Mouse (Mus musculus): ENCODE data around the gene Fgfr2. TPM values are rescaled to one million over a fixed set of nuclear protein-coding genes. Genes with fewer than 3 reads are reported as not detected.
"Not testable (repeated sequence)": the region's sequence is repeated elsewhere in the genome, so short reads cannot be mapped to it uniquely, and the experiment has no call there.

Fgfr2 gene
- polyA plus RNA-seq, 1 experiment from 2014 or later: 67.0 TPM

GRCm38 (mm10) chr7:130668729-130669281 lies 2454.3 kb downstream of the Fgfr2 start:
- peaks cover 7% of the 10 kb centered on the region; the same call in 1 of the 2 replicates for H3K36me3 ChIP-seq
- H3K27me3 ChIP-seq (replicated peaks): no peaks in the 10 kb centered on the region
- ATAC-seq: 0 out of 2 replicates have a peak, but pooled peaks have one; percentile 13
- H3K9me3 ChIP-seq: no peaks in the 10 kb centered on the region
- H3K27ac ChIP-seq: peak overlapping the region; percentile 67
- H3K4me2 ChIP-seq (replicated peaks): no peak overlapping the region
- no peak overlapping the region for H3K4me3 ChIP-seq (replicated peaks)
- no peak overlapping the region for H3K9ac ChIP-seq
- peaks cover 28% of the 10 kb centered on the region for H3K4me1 ChIP-seq (replicated peaks)
- 38% methylated on average over 7 of the region's 7 CpGs for WGBS

DNA sequence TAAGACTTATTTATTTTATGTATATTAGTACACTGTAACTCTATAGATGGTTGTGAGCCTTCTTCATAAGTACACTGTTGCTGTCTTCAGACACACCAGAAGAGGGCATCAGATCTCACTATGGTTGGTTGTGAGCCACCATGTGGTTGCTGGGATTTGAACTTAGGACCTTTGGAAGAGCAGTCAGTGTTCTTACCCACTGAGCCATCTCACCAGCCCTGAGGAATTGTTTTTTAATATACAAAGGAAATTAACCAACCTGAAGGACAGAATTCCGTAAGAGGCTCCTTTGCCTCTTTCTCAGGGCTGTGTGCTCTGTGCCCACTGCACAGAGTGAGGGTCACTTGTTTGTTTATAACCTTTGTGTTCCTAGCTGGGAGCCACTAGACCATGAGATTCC lies 2455.1 kb downstream of the Fgfr2 start:
- 92% methylated on average over 1 of the region's 1 CpGs for WGBS
- Histone ChIP-seq H3K4me1 (replicated peaks) (peaks cover 24% of the 10 kb centered on the region), H3K36me3 (peaks cover 14% of the 10 kb centered on the region)
- H3K27ac ChIP-seq; H3K9ac ChIP-seq; H3K4me2 ChIP-seq (replicated peaks); H3K27me3 ChIP-seq (replicated peaks); ATAC-seq; H3K4me3 ChIP-seq (replicated peaks); H3K9me3 ChIP-seq: not testable (repeated sequence)

DNA sequence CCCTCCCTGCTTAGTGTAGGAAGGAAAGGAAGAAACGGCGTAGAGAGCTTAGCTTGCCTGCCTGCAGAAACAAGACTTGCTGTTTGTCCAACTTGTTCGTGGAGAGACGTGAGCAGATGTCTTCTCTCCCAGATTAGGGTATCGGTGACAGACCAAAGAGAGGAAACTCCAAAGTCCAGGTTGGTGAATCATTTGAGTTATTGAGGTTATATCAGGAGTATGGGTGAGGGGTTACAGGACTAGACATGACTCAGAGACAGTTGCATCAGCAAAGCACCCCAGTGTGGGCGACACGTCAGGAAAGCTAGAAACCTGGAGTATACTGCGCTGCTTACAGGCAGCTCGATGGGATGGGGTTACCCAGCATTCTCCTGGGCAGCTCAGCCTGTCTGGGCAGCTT lies 2457.8 kb downstream of the Fgfr2 start:
- Histone ChIP-seq H3K4me1 (replicated peaks) (peaks cover 12% of the 10 kb centered on the region), H3K27me3 (replicated peaks) (no peaks in the 10 kb centered on the region), H3K4me3 (replicated peaks) (no peak overlapping the region), H3K4me2 (replicated peaks) (no peak overlapping the region), H3K9me3 (no peaks in the 10 kb centered on the region), H3K27ac (no peak overlapping the region), H3K36me3 (peaks cover 15% of the 10 kb centered on the region), H3K9ac (no peak overlapping the region)
- ATAC-seq: no peak
- 92% methylated on average over 9 of the region's 9 CpGs for whole genome bisulfite sequencing

DNA sequence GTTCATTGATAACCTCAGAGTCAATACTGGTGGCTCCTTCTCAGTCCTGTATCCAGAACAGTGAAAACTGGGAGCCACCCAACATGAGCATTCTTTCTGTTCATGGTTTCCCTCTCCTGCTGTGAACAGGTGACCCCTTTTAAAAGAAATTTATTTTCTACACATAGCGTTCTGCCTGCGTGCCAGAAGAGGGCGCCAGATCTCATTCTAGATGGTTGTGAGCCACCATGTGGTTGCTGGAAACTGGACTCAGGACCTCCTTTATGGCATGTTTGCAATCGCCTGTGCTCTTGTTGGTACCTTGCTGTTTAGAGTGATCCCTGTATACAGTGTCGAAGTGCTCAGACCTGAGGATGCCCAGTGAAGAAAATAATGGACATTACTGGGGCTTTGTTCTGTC lies 2458.5 kb downstream of the Fgfr2 start:
- H3K27ac ChIP-seq: no peak overlapping the region
- peaks cover 10% of the 10 kb centered on the region for H3K4me1 ChIP-seq (replicated peaks)
- H3K9me3 ChIP-seq: no peaks in the 10 kb centered on the region
- no peak overlapping the region for H3K4me3 ChIP-seq (replicated peaks)
- peaks cover 15% of the 10 kb centered on the region for H3K36me3 ChIP-seq
- WGBS: 87% methylated on average over 5 of the region's 5 CpGs
- H3K27me3 ChIP-seq (replicated peaks): no peaks in the 10 kb centered on the region
- H3K4me2 ChIP-seq (replicated peaks): no peak overlapping the region
- no peak overlapping the region for H3K9ac ChIP-seq
- no peak for ATAC-seq

- H3K27ac ChIP-seq: no peak overlapping the region
- no peak for ATAC-seq
- 94% methylated on average over 5 of the region's 5 CpGs for WGBS
- H3K4me2 ChIP-seq (replicated peaks): no peak overlapping the region
- H3K4me1 ChIP-seq (replicated peaks): peaks cover 4% of the 10 kb centered on the region
- no peak overlapping the region for H3K4me3 ChIP-seq (replicated peaks)
- peaks cover 15% of the 10 kb centered on the region for H3K36me3 ChIP-seq
- no peaks in the 10 kb centered on the region for H3K27me3 ChIP-seq (replicated peaks)
- H3K9me3 ChIP-seq: no peaks in the 10 kb centered on the region
- H3K9ac ChIP-seq: no peak overlapping the region
Measured at GRCm38 (mm10) chr7:130664037-130664436, 2459.1 kb downstream of the Fgfr2 start.

DNA sequence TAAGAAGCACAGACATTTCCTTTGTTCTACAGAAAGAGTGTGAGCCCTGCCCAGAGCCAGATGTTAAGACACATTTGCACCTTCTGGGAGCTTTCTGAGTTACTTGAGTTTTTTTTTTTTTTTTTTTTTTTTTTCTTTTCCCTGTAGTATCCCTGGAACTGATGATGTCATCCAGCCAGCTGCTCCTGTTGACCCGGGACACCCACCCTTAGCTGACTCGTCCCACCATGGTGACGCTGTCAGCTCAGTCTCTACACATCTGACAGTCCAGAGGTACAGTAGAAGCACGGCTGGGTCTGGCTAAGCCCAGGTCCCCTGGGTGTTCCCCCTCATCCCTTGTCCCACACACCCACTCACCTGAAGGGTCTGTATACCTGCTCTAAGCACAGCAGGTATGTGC lies 2460.3 kb downstream of the Fgfr2 start:
- 59% methylated on average over 4 of the region's 4 CpGs for WGBS
- 0 out of 2 replicates have a peak, but pooled peaks have one; percentile 34 for ATAC-seq

DNA sequence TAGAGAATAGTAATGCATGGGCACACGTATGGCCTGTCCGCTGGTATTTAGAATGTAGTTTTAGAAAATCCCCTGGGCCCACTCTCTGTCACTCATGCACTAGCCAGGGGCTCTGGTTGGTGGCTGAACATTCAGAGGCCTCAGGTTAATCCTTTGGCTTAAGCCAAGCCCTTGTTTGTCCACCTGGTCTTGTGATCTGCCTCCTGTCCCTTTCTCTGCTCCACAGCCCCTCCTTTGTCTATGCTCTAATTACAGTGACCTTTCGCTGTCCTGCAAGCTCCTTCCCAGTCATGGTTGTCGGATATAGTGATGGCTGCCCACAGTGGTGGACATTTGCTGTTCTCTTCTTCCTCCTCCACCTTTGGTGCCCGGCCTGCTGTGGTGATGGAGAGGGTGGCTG lies 2460.9 kb downstream of the Fgfr2 start:
- H3K4me3 ChIP-seq (replicated peaks): no peak overlapping the region
- WGBS: 70% methylated on average over 5 of the region's 5 CpGs
- no peaks in the 10 kb centered on the region for H3K4me1 ChIP-seq (replicated peaks)
- H3K36me3 ChIP-seq: peaks cover 15% of the 10 kb centered on the region
- no peak overlapping the region for H3K9ac ChIP-seq
- H3K27me3 ChIP-seq (replicated peaks): no peaks in the 10 kb centered on the region
- no peaks in the 10 kb centered on the region for H3K9me3 ChIP-seq
- ATAC-seq: no peak
- H3K4me2 ChIP-seq (replicated peaks): no peak overlapping the region
- no peak overlapping the region for H3K27ac ChIP-seq

More for the DNA sequence above, 2460.3 kb downstream of the Fgfr2 start:
- H3K4me1 ChIP-seq (replicated peaks): no peaks in the 10 kb centered on the region
- no peaks in the 10 kb centered on the region for H3K9me3 ChIP-seq
- no peak overlapping the region for H3K27ac ChIP-seq
- no peak overlapping the region for H3K4me3 ChIP-seq (replicated peaks)
- no peaks in the 10 kb centered on the region for H3K27me3 ChIP-seq (replicated peaks)
- H3K4me2 ChIP-seq (replicated peaks): no peak overlapping the region
- H3K9ac ChIP-seq: no peak overlapping the region
- H3K36me3 ChIP-seq: peaks cover 15% of the 10 kb centered on the region

GRCm38 (mm10) chr7:130659129-130659528 lies 2464.0 kb downstream of the Fgfr2 start:
- WGBS: 90% methylated on average over 5 of the region's 5 CpGs
- H3K27ac ChIP-seq: no peak overlapping the region
- no peaks in the 10 kb centered on the region for H3K27me3 ChIP-seq (replicated peaks)
- peaks cover 15% of the 10 kb centered on the region for H3K4me1 ChIP-seq (replicated peaks)
- no peaks in the 10 kb centered on the region for H3K9me3 ChIP-seq
- H3K4me2 ChIP-seq (replicated peaks): no peak overlapping the region
- no peak overlapping the region for H3K9ac ChIP-seq
- peaks cover 10% of the 10 kb centered on the region for H3K36me3 ChIP-seq
- no peak overlapping the region for H3K4me3 ChIP-seq (replicated peaks)
- ATAC-seq: no peak

DNA sequence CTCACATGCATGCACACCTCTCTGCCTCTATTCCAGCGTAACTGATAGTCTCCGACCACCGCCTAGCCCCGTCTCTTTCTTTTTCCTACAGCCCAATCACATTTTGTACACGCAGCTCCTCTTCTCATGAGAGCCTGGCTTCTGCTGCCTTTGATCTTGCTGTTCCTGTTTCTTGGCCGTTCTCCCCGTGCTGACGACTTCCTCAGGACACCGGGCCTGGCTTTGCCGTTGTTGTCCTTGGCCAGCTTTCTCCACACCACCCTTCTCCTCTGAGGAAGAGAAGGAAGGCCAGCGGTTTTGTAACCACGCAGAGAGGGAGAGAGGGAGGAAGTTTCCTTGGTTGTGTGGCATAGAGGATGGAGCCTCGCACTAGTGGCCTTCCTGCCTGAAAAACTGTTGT lies 2465.4 kb downstream of the Fgfr2 start:
- WGBS: 74% methylated on average over 13 of the region's 13 CpGs

DNA sequence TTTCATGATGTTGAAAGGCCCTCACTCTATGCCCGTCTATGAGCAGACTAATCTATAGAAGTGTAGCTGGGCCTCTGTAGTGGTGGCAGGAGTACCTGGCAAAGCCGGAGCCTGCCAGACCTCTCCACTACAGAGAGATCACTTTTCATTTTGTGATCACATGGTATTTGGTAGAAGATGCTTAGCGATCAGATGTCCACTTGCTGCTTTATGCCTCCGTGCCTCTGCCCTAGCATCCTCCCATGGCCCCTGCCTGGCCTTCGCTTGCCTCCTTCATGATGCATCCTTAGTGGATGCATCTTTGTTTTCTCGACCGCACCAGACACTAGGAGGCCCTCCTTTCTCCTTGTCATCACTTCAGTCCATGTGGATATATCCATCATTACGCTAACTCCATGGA lies 2466.2 kb downstream of the Fgfr2 start:
- H3K4me1 ChIP-seq (replicated peaks): peaks cover 17% of the 10 kb centered on the region
- ATAC-seq: no peak
- H3K9me3 ChIP-seq: no peaks in the 10 kb centered on the region
- whole genome bisulfite sequencing: 93% methylated on average over 8 of the region's 8 CpGs
- no peaks in the 10 kb centered on the region for H3K27me3 ChIP-seq (replicated peaks)
- no peak overlapping the region for H3K27ac ChIP-seq
- H3K4me2 ChIP-seq (replicated peaks): no peak overlapping the region
- no peaks in the 10 kb centered on the region for H3K36me3 ChIP-seq
- no peak overlapping the region for H3K4me3 ChIP-seq (replicated peaks)
- H3K9ac ChIP-seq: no peak overlapping the region

More for the DNA sequence above, 2465.4 kb downstream of the Fgfr2 start:
- Histone ChIP-seq H3K4me3 (replicated peaks) (no peak overlapping the region), H3K4me2 (replicated peaks) (no peak overlapping the region), H3K36me3 (no peaks in the 10 kb centered on the region), H3K4me1 (replicated peaks) (peaks cover 17% of the 10 kb centered on the region), H3K27me3 (replicated peaks) (no peaks in the 10 kb centered on the region), H3K27ac (no peak overlapping the region), H3K9ac (no peak overlapping the region), H3K9me3 (no peaks in the 10 kb centered on the region)
- ATAC-seq: no peak

DNA sequence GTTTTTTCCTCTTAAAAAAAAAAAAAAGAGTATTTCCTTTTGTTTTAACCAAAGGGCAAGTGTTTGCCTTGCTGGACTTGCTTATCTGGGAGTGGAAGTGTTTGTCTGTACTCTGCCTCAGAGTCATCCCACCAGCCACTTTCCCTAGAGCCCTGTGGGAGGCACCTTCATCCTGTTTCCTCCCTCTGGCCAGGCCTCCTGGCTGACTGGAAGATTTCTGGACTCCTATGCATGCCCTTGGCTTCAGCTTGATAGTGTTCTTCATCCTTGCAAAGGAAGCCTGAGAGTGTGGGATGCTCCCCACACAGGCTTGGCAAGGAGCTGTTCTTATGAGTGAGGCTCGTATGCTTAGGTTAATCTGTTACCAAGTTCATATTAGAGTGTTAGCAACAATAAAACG lies 2468.6 kb downstream of the Fgfr2 start:
- H3K36me3 ChIP-seq: no peaks in the 10 kb centered on the region
- peaks cover 17% of the 10 kb centered on the region for H3K4me1 ChIP-seq (replicated peaks)
- H3K9ac ChIP-seq: no peak overlapping the region
- H3K9me3 ChIP-seq: no peaks in the 10 kb centered on the region
- WGBS: 42% methylated on average over 2 of the region's 2 CpGs
- ATAC-seq: peak; percentile 44; the same call in 1 of the 2 replicates
- H3K4me2 ChIP-seq (replicated peaks): no peak overlapping the region
- no peak overlapping the region for H3K4me3 ChIP-seq (replicated peaks)
- no peaks in the 10 kb centered on the region for H3K27me3 ChIP-seq (replicated peaks)
- H3K27ac ChIP-seq: peak overlapping the region; percentile 22; the same call in 1 of the 2 replicates

DNA sequence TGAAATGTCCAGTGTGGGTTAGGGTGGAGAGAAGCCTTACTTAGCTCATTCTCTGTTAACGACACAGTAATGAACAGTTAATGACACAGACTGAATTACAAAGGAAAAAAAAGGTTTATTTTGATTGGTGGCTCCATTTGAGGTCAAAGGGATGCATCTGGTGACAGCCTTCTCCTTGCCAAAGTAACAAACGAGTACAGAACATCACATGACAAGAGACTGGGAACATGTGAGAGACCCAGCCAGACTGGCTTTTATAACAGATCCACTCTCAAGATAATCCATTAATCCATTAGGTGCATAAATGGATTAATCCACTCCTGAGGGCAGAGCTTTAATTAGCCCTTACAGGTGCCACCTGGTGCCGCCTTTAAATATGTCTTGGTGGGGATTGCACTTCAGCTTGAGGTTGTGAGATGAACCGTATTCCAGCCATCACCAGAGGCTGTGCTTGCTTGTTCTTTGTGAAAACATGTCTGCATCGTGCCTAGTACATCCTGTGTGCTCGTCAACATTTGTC lies 2470.1 kb downstream of the Fgfr2 start:
- no peaks in the 10 kb centered on the region for H3K9me3 ChIP-seq
- H3K27ac ChIP-seq: no peak overlapping the region
- no peak overlapping the region for H3K9ac ChIP-seq
- no peaks in the 10 kb centered on the region for H3K36me3 ChIP-seq
- H3K4me2 ChIP-seq (replicated peaks): no peak overlapping the region
- 80% methylated on average over 6 of the region's 6 CpGs for WGBS
- H3K4me3 ChIP-seq (replicated peaks): no peak overlapping the region
- ATAC-seq: no peak
- peaks cover 27% of the 10 kb centered on the region for H3K4me1 ChIP-seq (replicated peaks)
- H3K27me3 ChIP-seq (replicated peaks): no peaks in the 10 kb centered on the region

DNA sequence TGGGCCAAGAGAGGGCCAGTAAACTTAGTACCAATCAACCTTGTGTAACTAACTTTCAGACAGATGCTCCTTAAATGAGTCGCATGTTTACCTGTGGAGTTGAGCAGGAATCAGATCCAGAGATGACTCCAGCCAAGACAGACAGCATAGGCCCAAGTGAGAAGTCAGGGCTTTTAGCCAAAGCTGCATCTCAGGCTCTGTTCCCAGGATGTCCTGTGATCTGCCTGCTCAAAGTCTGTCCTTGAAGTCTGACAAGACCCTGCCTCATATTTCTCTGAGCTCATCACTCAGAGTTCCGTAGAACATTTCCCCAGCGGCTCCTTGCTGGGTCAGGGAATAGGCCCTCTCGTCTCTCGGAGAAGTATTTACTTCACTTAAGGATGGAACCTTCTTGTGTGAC lies 2472.5 kb downstream of the Fgfr2 start:
- WGBS: 83% methylated on average over 5 of the region's 5 CpGs
- H3K4me2 ChIP-seq (replicated peaks): no peak overlapping the region
- no peak for ATAC-seq
- H3K4me3 ChIP-seq (replicated peaks): no peak overlapping the region
- no peaks in the 10 kb centered on the region for H3K9me3 ChIP-seq
- H3K36me3 ChIP-seq: no peaks in the 10 kb centered on the region
- H3K27ac ChIP-seq: no peak overlapping the region
- H3K9ac ChIP-seq: no peak overlapping the region
- no peaks in the 10 kb centered on the region for H3K27me3 ChIP-seq (replicated peaks)
- H3K4me1 ChIP-seq (replicated peaks): peaks cover 28% of the 10 kb centered on the region
